Mouse (Mus musculus): ENCODE data around the gene Vps18.

The Vps18 gene

GRCm38 (mm10) chr2:119292852-119293251 lies 4.3 kb downstream of the Vps18 start:
- DNase-seq: no peak

- DNase-seq: no peak
Observed at GRCm38 (mm10) chr2:119293311-119293710, 4.8 kb downstream of the Vps18 start.

GRCm38 (mm10) chr2:119293776-119294390 lies 5.3 kb downstream of the Vps18 start:
- no peak for DNase-seq

GRCm38 (mm10) chr2:119294411-119294810 lies 5.9 kb downstream of the Vps18 start:
- DNase-seq: no peak

GRCm38 (mm10) chr2:119296756-119297155 lies 8.2 kb downstream of the Vps18 start:
- DNase-seq: no peak

GRCm38 (mm10) chr2:119297506-119297905 lies 9.0 kb downstream of the Vps18 start:
- DNase-seq: no peak

GRCm38 (mm10) chr2:119298330-119298729 lies 9.8 kb downstream of the Vps18 start:
- DNase-seq: peak; percentile 81 to 85

GRCm38 (mm10) chr2:119298839-119299238 lies 10.3 kb downstream of the Vps18 start:
- DNase-seq: no peak

- DNase-seq: peak; percentile 92 to 95
Observed at GRCm38 (mm10) chr2:119299981-119300818, 11.7 kb downstream of the Vps18 start.

- peak; percentile 65 to 78 for DNase-seq
Observed at GRCm38 (mm10) chr2:119300819-119301493, 12.4 kb downstream of the Vps18 start.

- no peak for DNase-seq
Observed at GRCm38 (mm10) chr2:119302876-119303275, 14.3 kb downstream of the Vps18 start.

GRCm38 (mm10) chr2:119304391-119304790 lies 15.9 kb downstream of the Vps18 start:
- DNase-seq: no peak

GRCm38 (mm10) chr2:119304798-119305208 lies 16.3 kb downstream of the Vps18 start:
- peak; percentile 83 to 88 for DNase-seq

GRCm38 (mm10) chr2:119311544-119311943 lies 23.0 kb downstream of the Vps18 start:
- peak; percentile 74 to 82 for DNase-seq

GRCm38 (mm10) chr2:119312380-119312958 lies 23.9 kb downstream of the Vps18 start:
- DNase-seq: no peak

- DNase-seq: no peak
Observed at GRCm38 (mm10) chr2:119313780-119314479, 25.4 kb downstream of the Vps18 start.

GRCm38 (mm10) chr2:119314742-119315310 lies 26.3 kb downstream of the Vps18 start:
- DNase-seq: no peak

GRCm38 (mm10) chr2:119318043-119318710 lies 29.6 kb downstream of the Vps18 start:
- DNase-seq: no peak

- peak in 1 of 2 experiments; percentile 57 for DNase-seq
Observed at GRCm38 (mm10) chr2:119320571-119320970, 32.0 kb downstream of the Vps18 start.

- no peak for DNase-seq
Observed at GRCm38 (mm10) chr2:119321771-119322586, 33.4 kb downstream of the Vps18 start.

Data from kidney, postnatal 4 days (tissue).